Mouse (Mus musculus): ENCODE results near the gene Shoc2. TPM values are rescaled to one million over a fixed set of nuclear protein-coding genes. Genes with fewer than 3 reads are reported as not detected.
"Not testable (repeated sequence)": the region's sequence is repeated elsewhere in the genome, so short reads cannot be mapped to it uniquely, and the experiment has no call there.

The Shoc2 gene
- 10 to 100 TPM; 45.6 to 48.3 TPM for total RNA-seq (2021)
- long read RNA-seq, experiment 1, partial matches to known transcripts: 5 of 16 reads
- long read RNA-seq, experiment 1, other reads (novel, unspliced or antisense): 11 of 16 reads
- long read RNA-seq, experiment 2, partial matches to known transcripts: 19 of 38 reads
- long read RNA-seq, experiment 2, other reads (novel, unspliced or antisense): 17 of 38 reads

DNA sequence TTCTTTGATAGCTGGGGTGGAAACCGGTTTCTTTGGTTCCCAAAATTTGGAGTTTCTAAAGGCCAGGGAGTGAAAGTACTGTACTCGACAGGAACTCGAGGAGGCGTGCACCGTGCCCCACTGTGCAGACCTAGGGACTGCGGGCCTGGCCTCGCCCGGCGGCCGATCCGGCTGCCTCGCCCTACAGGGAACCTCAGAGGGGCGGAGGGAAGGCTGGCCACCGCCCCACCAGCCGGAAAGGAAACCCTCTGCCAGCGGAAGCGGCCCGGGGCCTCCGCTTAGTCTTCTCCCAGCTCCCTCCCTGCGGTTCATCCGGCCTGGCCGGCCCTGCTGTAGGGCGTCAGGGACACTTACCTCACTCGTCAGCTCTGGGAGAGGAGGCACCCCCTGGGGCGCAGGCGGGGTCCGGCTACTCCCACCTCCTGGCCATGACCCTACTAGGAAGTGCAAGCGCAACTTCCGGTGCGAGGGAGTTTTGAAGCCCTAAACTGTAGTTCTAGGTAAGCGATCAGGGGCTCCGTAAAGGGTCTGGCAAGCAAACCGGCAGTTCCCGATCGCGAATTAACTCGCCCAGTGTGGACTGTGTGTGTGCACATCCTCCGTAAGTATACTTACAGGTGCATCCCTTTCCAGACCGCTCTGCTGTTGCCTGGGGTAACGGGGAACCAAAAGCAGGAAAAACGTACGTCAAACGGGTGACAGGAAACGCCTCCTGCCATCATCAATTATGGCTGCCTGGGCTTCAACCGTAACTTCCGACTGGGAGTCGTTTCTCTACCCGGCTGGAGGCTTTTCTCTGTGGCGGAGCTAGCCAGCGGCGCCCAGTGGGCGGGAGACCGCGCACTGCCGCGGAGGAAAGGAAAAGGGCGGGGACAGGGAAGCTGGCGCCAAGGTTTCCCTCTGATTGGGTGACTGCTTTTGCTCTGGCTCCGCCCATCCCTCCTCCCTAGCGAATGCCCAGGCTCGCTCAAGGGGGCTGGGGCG is at the start of gene Shoc2, which contains the start of gene Bbip1:
Gene Shoc2, plus strand, starts transcription at position 505 of the 984 bp plus-strand sequence.
Gene Bbip1, minus strand, starts transcription at position 826 of the 984 bp plus-strand sequence.
- DNase-seq (ENCODE audit: low spot score in 2 of 2): peak; percentile 83 to 94

DNA sequence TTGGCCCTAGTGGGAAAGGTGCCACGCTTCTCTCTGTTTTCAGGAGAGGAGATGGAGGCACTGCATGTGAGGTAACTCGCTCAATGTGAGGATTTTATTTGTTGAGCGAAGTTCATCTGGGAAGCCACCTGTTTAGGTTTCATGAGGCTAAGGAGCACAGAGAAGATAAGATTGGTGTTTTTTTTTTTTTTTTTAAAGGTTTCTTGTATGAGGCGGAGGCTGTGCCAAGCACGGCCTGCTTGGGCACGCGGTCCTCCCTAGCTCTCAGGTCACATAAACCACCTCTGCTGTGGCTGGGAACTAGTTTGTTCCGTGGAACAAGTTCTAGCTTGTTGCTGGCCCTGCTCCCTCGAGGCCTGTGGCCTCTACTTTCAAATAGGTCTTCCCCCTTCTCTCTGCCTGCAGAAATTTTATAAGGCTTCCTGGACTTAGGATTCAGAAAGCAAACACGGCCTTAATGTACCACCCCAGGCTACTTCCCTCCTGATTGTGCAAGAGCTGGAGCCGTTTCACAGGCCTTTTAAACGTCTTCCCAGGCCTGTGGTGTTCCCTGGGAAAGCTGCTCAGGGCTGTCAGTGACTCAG is 49.5 kb upstream of the Shoc2 start:
- no peak for DNase-seq (ENCODE audit: low spot score in 2 of 2)

DNA sequence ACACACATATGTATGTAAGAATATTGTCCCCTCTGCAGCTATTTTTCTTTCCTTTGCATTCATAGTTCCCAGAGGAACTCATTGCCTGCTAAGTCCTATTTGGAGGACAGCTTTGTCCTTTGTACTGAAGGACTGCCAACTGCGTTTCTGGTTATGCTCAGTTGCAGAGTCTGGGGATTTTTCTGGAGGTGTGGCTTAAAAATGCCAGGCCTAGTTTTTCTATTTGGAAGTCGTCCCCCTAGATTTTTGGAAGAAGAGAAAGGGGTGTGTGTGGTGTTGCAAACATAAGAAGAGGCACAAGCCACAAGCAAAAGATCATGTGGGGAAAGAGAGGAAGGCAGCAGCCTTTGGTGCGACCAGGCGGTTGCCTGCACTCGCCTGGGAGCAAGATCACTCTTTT is 46.1 kb upstream of the Shoc2 start:
- DNase-seq (ENCODE audit: low spot score in 2 of 2): no peak

DNA sequence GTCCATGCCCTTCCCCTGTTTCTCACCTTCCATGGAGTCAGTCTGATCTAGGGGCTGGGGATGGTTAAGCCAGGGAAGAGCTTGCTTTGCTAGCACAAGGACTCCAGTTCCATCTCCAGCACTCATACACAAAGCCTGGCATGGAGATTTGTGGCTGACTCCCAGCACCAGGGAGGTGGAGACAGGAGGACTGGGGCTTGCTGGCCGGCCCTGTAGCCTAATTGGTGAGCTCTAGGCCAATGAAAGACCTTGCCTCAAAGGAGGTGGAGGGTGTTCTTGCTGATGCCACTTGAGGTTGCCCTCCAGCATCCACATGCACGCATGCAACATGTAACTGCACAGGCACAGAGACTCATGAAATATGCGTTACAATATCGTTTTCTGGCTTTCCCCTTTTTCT is 45.6 kb upstream of the Shoc2 start:
- DNase-seq (ENCODE audit: low spot score in 2 of 2): no peak

DNA sequence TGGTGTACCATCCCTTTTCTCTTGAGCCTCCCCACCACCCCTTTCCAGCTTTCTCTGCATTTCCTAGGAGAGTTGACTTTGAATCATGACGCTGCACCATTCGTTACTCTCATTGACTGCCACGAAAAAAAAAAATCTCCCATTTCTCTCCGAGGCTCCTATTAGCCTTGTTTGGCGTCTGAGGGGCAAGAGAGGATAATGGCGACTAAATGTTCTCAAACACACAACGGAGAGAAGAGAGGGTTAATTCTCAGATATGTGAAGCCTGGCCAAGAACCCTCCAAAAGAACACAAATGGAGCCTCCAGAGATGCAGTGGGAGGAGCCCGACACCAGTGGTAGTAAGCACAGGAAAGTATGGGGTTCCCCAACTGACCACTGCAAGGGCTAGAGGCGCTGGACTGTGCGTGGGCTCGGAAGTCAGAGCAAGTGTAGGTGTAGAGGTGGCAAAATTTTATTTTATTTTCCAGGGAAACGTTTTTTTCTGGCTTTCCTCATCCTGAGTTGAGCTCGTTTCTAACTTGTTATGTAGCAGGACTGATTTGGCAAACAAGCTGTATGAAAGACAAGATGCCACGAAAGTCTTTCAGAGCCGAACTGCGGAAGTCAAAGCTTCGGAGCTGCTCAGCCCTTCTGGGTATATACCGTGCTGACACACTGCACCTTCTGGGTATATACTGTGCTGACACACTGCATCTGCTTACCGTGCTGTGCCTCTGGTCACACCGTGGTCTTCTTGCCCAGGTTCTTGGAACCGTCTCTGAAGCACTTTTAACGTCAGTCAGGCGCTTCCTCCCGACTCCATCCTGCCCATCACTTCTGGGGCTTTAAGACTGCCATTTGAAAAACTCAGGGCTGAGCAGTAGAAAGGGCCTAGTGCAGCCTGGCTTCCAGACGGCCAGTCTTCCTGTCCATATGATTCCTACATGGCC is 44.9 kb upstream of the Shoc2 start:
- DNase-seq (ENCODE audit: low spot score in 2 of 2): no peak

DNA sequence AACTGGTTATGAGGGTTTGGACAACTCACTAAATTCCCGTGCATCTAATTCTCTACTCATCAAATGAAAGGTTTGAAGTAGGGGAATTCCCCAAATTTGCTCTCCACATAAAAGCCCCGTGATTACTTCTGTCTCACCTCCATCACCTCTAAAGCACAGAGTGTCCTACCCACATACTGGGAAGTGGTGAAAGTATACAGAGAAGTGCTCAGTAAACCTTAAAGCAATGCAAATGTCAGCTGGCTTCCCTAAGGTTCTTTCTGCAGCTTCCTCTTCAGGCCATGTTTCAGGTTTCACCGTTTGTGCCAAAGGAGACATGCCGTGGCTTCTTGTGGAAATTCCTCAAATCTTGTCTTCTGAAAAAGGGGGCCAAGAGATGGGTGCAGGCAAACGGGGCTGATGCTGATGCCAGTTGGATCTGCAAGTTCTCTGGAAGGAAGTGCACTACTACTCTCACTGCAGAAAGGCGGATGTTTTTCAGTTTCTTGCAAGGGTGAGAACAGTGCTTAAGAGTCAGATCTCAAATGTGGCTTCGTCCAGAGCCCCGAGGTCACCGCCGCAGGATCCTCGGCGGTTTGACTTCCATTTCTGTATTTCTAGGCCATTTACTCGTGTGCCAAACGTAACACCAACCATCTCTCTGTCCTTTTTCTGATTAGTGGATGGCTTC is 44.0 kb upstream of the Shoc2 start:
- DNase-seq (ENCODE audit: low spot score in 2 of 2): no peak

DNA sequence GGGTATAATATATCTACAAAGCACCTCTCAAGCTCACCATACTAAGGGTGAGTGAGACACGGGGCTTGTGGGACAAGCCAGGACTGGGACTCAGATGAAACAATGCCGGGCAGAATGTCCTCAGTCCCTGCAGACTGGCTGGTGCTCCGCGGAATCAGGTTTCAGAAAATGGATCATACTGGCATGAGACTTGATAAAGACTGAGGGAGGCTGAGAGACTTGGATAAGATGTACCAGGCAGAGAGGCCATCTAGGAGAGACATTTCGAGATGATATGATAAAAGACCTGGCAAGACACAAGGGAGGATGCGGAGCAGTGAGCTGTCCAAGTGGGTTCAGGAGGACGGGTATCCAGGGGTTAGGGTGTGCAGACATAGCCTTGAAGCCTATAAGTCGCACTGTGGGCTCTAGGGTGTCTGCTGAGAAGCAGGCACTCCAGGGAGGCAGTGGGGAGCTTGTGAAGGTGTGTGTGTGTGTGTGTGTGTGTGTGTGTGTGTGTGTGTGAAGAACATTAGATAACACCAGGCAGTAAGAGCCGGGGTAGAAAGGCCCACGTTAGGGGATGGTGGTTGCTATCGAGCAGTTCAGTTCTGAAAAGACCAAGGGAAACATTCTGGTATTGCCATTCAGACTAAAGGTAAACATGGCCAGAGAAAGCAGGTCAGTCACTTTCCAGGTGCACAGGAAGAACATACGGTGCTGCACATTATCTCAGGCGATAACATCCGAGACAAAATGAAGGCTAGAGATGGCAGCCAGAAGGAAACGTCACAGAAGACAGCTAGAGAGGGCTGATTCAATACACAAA is 42.0 kb upstream of the Shoc2 start:
- no peak for DNase-seq (ENCODE audit: low spot score in 2 of 2)

DNA sequence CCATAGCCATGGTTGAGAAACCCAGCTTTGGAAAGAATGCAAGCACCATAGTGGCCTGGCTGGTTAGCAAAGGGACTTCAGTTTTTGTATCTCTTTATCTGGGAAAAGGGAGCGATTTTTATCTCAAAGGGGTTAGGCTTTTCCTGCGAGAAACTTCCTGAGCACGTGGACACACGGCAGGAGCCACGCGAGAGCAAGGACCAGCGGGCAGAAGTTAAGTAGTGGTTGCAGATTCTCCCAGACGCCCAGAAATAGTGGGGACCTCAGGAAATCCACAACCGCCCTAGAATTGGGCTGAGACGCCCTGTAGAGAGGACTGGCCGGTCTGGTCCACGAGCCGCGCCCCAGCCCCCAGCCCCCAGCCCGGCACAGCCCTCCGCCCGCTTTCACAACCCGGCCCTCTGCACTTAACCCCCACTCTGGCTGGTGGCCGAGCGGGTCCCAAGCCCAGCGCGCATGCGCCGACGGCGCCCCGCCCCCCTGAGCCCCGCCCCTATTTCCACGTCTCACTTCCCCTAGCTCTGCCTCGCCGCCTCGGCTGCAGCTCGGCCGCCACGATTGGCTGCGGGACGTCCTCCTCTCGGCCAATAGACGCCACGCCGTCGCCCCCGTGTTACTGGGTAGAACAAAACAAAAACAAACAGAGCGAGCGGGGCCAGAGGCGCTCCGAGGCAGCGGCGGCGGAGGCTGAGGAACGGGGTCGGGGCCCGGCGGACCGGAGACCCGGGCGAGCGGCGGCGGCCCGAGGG is 41.2 kb upstream of the Shoc2 start:
- DNase-seq (ENCODE audit: low spot score in 2 of 2): peak; percentile 89 to 92

DNA sequence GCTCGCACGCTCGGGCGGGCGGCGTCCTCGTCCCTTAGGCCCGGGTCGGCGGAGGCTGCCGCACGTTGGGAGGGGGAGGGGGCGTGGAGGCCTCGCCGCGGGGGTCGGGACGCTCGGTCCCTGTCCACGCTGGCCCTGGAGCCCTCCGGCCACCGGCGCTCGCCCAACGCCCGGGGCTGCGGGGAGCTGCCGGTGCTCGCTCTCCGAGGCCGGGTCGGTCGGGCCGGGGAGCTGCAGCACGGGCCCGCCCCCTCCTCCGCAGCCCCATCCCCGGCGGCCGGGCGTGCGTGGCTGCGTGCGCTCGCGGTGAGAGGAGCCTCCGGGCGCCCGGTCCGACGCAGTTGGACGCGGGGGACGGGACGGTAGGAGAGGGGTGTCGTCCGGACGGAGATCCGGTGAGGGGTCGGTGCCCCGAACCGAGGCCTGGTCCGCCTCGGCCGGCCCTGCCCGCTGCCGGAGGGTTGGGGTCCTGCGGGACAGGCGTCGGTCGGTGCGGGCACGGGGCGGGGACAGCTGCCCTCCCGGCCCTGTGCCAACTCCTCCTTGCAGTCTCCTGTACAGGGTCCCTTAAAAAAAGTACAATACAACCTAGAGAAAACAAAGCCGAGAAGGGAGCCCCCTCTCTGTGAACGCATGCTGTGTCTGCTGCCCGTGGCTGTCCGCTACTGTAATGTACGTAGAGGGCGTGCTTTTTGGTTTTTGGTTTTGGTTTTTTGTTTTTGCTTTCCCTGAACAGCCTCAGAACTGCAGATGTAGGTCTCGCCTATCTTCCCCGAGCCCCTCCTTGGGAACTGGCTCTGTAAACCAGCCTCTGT is 40.4 kb upstream of the Shoc2 start:
- DNase-seq (ENCODE audit: low spot score in 2 of 2): peak; percentile 20 to 21

DNA sequence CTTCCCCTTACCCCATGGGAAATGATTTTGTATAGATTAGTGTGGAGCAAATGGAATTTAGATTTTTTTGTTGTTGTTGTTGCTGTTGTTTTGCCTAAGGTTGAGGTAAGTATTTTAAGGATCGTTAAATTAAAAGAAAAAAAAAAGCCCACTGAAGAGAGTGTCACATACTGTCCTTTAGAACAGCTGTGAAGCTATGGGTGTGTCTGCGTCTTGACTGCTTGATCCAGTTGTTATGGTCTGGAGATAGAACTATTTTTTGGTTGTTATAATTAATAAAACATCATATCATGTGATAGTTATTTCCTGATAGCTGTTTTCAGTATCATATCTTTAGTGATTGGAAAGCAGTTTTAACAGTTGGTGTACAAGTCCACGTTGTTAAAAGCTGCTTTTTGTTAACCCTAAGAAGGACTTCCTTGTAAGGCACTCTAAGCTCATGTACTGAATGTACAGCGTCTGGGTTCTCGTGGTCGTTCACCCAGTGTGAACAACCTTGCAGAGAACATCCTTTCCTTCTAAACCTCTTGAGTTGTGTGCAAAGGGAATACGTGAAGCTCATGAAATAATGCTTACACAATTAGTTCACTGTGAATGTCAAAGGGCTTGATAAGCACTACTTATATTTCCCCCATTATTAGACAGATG is 39.1 kb upstream of the Shoc2 start:
- DNase-seq (ENCODE audit: low spot score in 2 of 2): no peak

DNA sequence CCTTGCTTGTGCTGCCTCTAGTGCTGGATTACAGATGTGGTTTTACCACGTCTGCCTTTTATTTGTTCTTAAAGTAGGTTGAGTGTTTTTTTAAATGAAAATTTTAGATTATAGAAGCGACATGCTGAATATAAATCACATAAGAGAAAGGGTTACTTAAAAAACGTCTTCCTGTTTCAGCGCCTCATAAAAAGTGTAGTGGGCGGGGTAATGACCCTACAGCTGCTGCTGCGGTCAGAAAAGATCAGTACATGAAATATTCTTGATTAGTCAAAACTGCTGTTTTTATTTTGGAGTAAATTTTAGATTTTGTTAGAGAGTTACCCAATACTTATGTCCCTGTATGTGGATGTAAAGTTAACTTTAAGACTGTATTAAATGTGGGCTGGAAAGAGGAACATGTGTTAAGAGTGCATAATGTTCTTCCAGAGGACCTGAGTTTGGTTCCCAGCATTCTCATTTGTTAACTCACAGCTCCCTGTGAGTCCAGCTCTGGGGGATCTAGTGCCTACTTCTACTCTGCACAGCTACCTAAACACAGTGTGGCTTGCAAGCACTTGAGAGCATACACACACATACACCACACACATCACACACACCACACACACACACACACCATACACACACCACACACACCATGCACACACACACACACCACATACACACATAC is 37.9 kb upstream of the Shoc2 start:
- DNase-seq (ENCODE audit: low spot score in 2 of 2): no peak

DNA sequence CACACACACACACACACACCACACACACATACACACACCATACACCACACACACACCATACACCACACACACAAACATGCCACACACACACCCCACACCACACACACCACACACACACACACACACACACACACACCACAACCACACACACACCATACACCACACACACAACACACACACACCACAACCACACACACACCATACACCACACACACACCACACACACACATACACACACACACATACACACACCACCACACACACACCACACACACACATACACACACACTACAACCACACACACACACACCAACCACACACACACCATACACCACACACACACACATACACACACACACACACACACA is 37.4 kb upstream of the Shoc2 start:
- DNase-seq (ENCODE audit: low spot score in 2 of 2): not testable (repeated sequence)

DNA sequence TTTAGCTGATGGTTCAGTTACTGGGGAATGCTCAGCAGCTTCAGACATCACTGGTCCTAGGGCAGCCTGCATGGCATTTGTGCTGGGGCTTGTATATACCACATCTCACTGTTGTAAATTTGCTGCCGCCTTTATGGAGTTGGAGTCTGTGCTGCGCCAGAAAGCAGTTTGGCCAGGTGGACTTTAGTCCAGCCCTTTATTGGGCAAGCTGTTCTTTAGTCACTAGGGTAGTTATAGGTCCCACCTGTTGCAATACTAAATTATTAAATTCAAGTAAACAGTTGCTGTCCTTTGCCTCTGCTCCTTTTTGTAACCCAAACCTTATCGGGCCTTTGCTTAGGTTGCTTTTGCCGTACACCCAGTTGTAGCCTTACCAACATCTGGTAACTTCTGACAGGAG is 29.2 kb upstream of the Shoc2 start:
- no peak for DNase-seq (ENCODE audit: low spot score in 2 of 2)

DNA sequence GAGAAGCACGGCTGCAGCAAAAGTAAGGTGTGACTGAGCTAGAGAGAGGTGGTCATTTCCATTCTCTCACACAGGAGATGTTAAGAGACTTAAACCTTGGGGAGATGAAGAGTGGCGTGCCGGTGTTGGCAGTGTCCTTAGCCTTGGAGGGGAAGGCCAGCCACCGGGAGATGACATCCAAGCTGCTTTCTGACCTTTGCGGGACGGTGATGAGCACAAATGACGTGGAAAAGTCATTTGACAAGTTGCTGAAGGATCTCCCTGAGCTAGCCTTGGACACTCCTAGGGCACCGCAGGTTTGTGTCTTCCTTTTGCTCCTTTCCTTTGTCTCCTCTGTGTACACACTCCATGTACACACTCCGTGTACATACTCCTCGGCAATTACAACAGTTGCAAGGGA is 24.6 kb upstream of the Shoc2 start:
- no peak for DNase-seq (ENCODE audit: low spot score in 2 of 2)

DNA sequence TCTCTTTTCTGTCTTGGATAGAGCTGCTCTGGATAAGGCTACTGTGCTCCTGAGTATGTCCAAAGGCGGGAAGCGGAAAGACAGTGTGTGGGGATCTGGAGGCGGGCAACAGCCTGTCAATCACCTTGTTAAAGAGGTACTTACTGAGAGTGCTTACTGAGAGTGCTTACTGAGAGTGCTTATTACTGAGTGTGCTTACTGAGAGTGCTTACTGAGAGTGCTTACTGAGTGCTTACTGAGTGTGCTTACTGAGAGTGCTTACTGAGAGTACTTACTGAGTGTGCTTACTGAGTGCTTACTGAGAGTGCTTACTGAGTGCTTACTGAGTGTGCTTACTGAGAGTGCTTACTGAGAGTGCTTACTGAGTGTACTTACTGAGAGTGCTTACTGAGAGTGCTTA is 22.1 kb upstream of the Shoc2 start:
- not testable (repeated sequence) for DNase-seq (ENCODE audit: low spot score in 2 of 2)

DNA sequence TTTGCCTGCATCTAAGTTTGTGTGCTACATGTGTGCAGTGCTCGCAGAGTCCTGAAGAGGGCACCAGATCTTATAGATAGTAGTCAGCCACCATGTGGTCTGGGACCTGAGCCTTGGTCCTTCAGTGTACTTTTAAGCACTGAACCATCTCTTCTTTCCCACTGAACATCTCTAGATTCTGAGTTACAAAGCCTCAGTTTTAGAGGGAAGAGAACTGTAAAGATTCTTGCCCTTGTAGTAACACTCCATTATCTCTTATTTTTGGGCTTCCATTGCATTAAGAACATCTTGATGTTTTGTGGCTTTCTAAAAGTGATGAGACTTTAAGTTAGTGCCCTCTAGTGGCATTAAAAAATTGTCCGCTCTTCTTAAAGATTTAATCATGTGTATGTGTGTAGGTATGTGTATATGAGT is 18.8 kb upstream of the Shoc2 start:
- DNase-seq (ENCODE audit: low spot score in 2 of 2): no peak

DNA sequence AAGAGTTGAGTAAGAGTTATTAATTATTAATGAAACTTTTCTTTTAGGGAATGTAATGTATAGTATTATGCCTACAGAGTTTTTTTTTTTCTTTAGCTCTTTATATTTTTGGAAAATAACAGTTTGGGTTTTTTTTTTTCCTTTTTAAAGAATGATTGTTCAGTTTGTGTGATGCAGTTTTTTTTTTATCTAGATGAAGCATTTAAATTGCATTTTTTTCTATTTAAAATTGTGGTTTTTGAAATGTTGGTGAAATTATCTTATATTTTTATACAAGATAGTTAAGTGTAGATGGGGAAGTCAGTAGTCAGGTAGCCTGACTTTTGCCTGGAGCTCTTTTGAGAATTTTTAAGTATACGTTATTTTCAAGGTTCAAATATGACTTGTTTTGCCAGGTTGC is 17.4 kb upstream of the Shoc2 start:
- no peak for DNase-seq (ENCODE audit: low spot score in 2 of 2)

Data from adrenal gland, postnatal 4 days (tissue).